Mouse (Mus musculus) embryonic facial prominence, embryonic 14.5 days (tissue): ENCODE measurements around the gene Bcl2l10. TPM values are rescaled to one million over a fixed set of nuclear protein-coding genes. Genes with fewer than 3 reads are reported as not detected.

Experiments
- ATAC-seq: fragments of 200-750 bp; cut with Nextera tagmentation; 2 replicates; pipeline ENCODE4 v1.8.0; 2017; ENCODE audit warnings: low read depth, moderate number of reproducible peaks, moderate TSS enrichment
- DNase-seq: peaks from one replicate; pipeline ENCODE4 v3.0.0-alpha.2; 2015; ENCODE audit warnings: low spot score
- H3K27ac ChIP-seq: fragments of 300-500 bp; sonication (generic); replicated peaks from 2 replicates; pipeline ENCODE4 v1.5.1; 2014; ENCODE audit warnings: low read depth, mild to moderate bottlenecking, low read length, moderate library complexity
- H3K27me3 ChIP-seq: fragments of 300-500 bp; sonication (generic); replicated peaks from 2 replicates; pipeline ENCODE4 v1.6.1; 2014; ENCODE audit warnings: low read length; ENCODE audit not compliant: control insufficient read depth, insufficient read depth
- H3K36me3 ChIP-seq: fragments of 300-500 bp; sonication (generic); 2 replicates; pipeline ENCODE4 v1.6.1; 2014; ENCODE audit warnings: low read length, mixed read lengths; ENCODE audit not compliant: control insufficient read depth, insufficient read depth
- H3K4me1 ChIP-seq: fragments of 300-500 bp; sonication (generic); 2 replicates; pipeline ENCODE4 v1.6.1; 2014; ENCODE audit warnings: antibody characterized with exemption, low read length; ENCODE audit not compliant: control insufficient read depth, insufficient read depth
- H3K4me2 ChIP-seq: fragments of 300-500 bp; sonication (generic); 2 replicates; pipeline ENCODE4 v1.6.1; 2014; ENCODE audit warnings: low read depth, mild to moderate bottlenecking, low read length, moderate library complexity, mixed read lengths
- H3K4me3 ChIP-seq: fragments of 300-500 bp; sonication (generic); 2 replicates; pipeline ENCODE4 v1.5.1; 2014; ENCODE audit warnings: low read depth, mild to moderate bottlenecking, low read length
- H3K9ac ChIP-seq: fragments of 300-500 bp; sonication (generic); 2 replicates; pipeline ENCODE4 v1.6.1; 2014; ENCODE audit warnings: low read depth, mild to moderate bottlenecking, low read length, moderate library complexity, mixed read lengths
- H3K9me3 ChIP-seq: fragments of 300-500 bp; sonication (generic); 2 replicates; pipeline ENCODE4 v1.6.1; 2016; ENCODE audit warnings: low read length; ENCODE audit not compliant: control insufficient read depth
- WGBS: fragments of 180-500 bp; shearing (Covaris S2); extraction: QIAGEN DNeasy Blood & Tissue Kit; methylation state at CpG from one replicate; pipeline ENCODE4 v1.1.7; 2014; 5-methylcytosine and 5-hydroxymethylcytosine counted together
- polyA plus RNA-seq: library from polyadenylated mRNA; unstranded; fragments of >200 nt; fragmentation: Nextera tagmentation; extraction: Ambion mirVana; gene quantifications from 2 replicates; pipeline ENCODE4 v1.2.1, GENCODE M21; 2014

The Bcl2l10 gene
- polyA plus RNA-seq, 1 experiment from 2014 or later: not detected

DNA sequence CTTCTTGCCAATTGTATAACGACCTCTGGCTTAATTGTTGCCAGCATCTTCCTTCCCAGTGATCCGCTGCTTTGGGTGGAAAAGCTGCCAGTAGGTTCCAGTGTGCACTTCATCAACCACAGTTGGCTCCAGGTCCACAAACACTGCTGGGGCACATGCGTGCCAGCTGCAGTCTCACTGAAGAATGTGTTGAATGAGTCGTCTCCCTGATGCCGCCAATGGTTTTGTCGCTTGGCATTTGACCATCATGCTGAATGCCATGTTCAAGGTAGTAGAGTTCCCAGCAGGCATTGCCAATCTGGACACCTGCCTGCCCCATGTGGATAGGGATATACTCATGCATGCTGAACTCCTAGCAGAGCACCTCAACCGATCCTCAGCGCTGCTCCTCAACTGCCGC, 28.0 kb downstream of the Bcl2l10 start:
- no peak overlapping the region for H3K4me2 ChIP-seq
- no peaks in the 10 kb centered on the region for H3K4me1 ChIP-seq
- WGBS: 87% methylated on average over 9 of the region's 9 CpGs
- H3K4me3 ChIP-seq: no peak overlapping the region
- no peaks in the 10 kb centered on the region for H3K36me3 ChIP-seq
- no peak for ATAC-seq
- DNase-seq: no peak
- H3K27me3 ChIP-seq: no peaks in the 10 kb centered on the region
- no peak overlapping the region for H3K9ac ChIP-seq
- no peak overlapping the region for H3K27ac ChIP-seq
- H3K9me3 ChIP-seq: peaks cover 2% of the 10 kb centered on the region; the same call in 1 of the 2 replicates

DNA sequence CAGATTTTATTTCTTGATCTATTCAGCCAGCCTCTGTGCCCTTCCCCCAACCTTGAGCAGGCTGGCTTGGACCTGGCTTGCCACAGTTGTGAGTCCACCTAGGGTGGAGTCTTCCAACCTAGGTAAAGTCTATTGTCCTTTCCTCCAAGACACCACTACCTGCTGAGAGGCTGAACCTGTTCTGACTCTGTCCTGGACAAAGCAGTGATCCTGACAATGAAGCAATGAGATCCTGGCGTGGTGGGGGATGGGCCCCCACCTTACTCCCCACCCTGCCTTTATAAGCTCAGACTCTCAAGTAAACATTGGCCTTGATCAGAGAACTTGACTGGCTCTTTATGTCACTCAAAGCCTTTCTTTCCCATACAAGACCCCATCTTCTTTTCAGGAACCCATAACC, 28.9 kb downstream of the Bcl2l10 start:
- no peaks in the 10 kb centered on the region for H3K4me1 ChIP-seq
- H3K9ac ChIP-seq: no peak overlapping the region
- H3K36me3 ChIP-seq: no peaks in the 10 kb centered on the region
- DNase-seq: no peak
- no peaks in the 10 kb centered on the region for H3K27me3 ChIP-seq
- no peaks in the 10 kb centered on the region for H3K9me3 ChIP-seq
- H3K4me2 ChIP-seq: no peak overlapping the region
- WGBS: 67% methylated on average over 1 of the region's 1 CpGs
- no peak overlapping the region for H3K27ac ChIP-seq
- no peak for ATAC-seq
- no peak overlapping the region for H3K4me3 ChIP-seq

DNA sequence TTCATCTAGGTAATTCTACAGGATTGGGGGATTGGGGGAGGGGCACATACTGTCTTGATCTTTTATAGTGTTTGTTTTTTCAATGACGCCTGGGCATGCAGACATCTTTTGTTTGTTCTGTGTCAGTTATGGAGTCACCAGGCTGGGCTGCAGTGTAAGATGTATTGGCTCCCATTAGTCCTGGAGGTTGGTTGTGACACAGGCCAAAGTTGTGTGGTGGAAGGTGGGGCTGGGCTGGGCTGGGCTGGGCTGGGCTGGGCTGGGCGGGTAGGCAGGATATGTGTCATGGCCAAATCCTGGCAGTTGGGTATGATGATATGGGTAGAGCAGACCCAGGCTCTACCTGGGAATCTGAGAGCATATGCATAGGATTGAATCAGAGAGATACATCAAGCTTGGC, 31.2 kb downstream of the Bcl2l10 start:
- H3K27me3 ChIP-seq: no peaks in the 10 kb centered on the region
- no peak overlapping the region for H3K9ac ChIP-seq
- H3K9me3 ChIP-seq: no peaks in the 10 kb centered on the region
- DNase-seq: no peak
- no peak for ATAC-seq
- H3K4me1 ChIP-seq: no peaks in the 10 kb centered on the region
- no peak overlapping the region for H3K4me3 ChIP-seq
- no peak overlapping the region for H3K4me2 ChIP-seq
- H3K36me3 ChIP-seq: no peaks in the 10 kb centered on the region
- no peak overlapping the region for H3K27ac ChIP-seq
- 81% methylated on average over 2 of the region's 2 CpGs for WGBS

DNA sequence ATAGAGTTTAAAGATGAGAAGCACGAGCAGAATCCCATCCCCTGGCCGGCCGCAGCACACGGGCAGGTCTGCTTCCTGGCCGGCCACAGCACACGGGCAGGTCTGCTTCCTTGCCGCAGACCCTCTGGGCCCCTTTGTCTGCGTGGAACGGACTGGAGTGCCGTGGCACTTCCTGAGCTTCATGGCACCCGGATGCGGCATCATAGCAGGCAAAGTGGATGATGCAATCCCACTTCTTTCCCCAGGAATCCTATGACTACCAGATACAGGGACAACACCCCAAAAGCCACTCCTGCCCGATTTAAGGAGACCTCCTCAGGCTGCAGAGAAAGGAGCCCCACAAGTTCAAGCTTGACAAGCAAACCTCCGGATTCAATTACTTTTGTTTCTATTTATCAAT, 35.3 kb downstream of the Bcl2l10 start:
- no peak for DNase-seq
- WGBS: 88% methylated on average over 14 of the region's 14 CpGs
- peaks cover 16% of the 10 kb centered on the region for H3K36me3 ChIP-seq
- no peak for ATAC-seq
- H3K4me1 ChIP-seq: no peaks in the 10 kb centered on the region
- H3K27me3 ChIP-seq: no peaks in the 10 kb centered on the region
- no peak overlapping the region for H3K27ac ChIP-seq
- H3K9ac ChIP-seq: no peak overlapping the region
- no peaks in the 10 kb centered on the region for H3K9me3 ChIP-seq
- no peak overlapping the region for H3K4me2 ChIP-seq
- H3K4me3 ChIP-seq: no peak overlapping the region

DNA sequence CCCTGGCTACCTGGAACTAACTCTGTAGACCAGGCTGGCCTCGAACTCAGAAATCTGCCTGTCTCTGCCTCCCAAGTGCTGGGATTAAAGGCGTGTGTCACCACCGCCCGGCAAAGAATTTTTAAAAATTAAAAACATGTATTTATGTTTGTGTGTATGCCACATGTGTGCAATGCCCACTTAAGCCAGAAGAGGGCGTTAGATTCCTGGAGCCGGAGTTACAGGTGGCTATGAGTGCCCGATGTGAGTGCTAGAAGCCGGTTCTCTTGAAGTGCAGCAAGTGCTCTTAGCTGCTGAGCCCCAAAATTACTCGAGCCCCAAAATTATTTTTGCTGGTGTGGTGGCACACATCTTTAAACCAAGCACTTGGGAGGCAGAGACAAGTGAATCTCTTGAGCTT, 36.2 kb downstream of the Bcl2l10 start:
- 88% methylated on average over 9 of the region's 9 CpGs for WGBS
- no peaks in the 10 kb centered on the region for H3K4me1 ChIP-seq
- H3K9me3 ChIP-seq: no peaks in the 10 kb centered on the region
- no peak overlapping the region for H3K9ac ChIP-seq
- ATAC-seq (no peak), DNase-seq (no peak)
- H3K27ac ChIP-seq: no peak overlapping the region
- no peak overlapping the region for H3K4me2 ChIP-seq
- H3K27me3 ChIP-seq: no peaks in the 10 kb centered on the region
- H3K4me3 ChIP-seq: no peak overlapping the region
- H3K36me3 ChIP-seq: peaks cover 22% of the 10 kb centered on the region

DNA sequence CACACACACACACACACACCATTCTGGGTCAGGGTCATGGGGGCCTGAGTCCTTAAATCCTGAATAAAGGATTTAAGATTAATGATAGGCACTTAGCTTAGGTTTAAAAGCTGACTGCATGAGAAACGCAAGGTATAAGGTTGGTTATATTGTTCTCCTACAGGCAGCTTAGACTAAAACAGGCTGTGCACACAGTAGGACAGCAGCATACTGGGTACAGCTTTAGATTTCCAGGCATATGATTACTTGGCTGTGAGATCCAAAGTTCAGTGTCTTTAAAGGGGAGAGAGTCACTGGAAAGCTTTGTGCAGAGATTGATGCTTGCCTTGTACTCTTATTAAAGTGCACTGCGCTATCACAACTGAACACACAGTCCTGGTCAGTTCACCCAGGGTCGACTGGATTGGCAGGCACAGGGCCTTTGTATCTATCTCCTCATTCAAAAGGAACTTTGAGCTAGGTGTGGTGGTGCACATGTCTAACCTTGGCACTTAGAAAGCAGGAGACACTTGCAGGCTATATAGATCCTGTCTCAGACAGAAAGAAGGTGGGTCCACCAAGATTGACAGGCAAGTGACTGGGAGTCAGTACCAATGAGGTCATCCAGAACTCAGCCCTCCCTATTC, 36.9 kb downstream of the Bcl2l10 start:
- H3K9ac ChIP-seq: no peak overlapping the region
- no peak overlapping the region for H3K4me2 ChIP-seq
- DNase-seq: no peak
- WGBS: 86% methylated on average over 3 of the region's 3 CpGs
- no peaks in the 10 kb centered on the region for H3K27me3 ChIP-seq
- no peaks in the 10 kb centered on the region for H3K9me3 ChIP-seq
- no peaks in the 10 kb centered on the region for H3K4me1 ChIP-seq
- ATAC-seq: no peak
- no peak overlapping the region for H3K4me3 ChIP-seq
- peaks cover 28% of the 10 kb centered on the region for H3K36me3 ChIP-seq
- H3K27ac ChIP-seq: no peak overlapping the region

DNA sequence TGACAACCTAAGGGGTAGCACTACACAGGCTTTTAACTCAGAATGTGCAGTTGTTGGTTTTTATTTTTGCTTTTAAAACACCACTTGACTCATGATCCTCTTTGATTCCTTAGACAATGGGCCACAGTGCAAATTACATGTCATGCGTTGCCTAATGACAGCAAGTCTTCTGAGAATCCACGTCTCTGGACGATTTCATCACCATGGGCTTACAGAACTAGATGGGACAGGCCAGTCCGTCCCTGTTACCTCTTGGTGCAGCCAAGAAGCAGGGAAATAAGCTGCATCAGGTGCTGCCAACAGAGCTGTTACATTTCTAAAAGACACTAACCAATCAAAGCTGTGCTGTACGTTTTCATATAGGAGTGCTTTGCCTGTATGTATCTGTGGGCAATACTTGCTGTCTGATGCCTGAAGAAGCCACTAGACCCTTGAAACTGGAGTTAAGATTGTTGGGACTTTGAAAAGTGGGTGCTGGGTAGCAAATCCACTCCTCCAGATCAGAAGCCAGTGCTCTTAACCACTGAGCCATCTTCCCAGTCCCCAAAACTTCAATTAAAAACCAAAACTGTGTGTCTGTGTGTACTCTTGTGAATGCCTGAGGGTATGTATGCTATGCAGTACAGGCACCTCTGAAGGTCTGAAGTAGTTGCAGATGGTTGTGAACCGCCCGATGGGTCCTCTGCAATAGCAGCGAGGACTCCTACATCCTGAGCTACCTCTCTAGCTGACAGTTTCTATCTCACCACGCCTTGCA, 37.8 kb downstream of the Bcl2l10 start:
- 81% methylated on average over 9 of the region's 9 CpGs for WGBS
- H3K9me3 ChIP-seq: no peaks in the 10 kb centered on the region
- no peak overlapping the region for H3K4me2 ChIP-seq
- H3K36me3 ChIP-seq: peaks cover 35% of the 10 kb centered on the region
- no peak overlapping the region for H3K9ac ChIP-seq
- H3K27ac ChIP-seq: no peak overlapping the region
- no peak for DNase-seq
- H3K27me3 ChIP-seq: no peaks in the 10 kb centered on the region
- H3K4me3 ChIP-seq: no peak overlapping the region
- ATAC-seq: no peak
- no peaks in the 10 kb centered on the region for H3K4me1 ChIP-seq

DNA sequence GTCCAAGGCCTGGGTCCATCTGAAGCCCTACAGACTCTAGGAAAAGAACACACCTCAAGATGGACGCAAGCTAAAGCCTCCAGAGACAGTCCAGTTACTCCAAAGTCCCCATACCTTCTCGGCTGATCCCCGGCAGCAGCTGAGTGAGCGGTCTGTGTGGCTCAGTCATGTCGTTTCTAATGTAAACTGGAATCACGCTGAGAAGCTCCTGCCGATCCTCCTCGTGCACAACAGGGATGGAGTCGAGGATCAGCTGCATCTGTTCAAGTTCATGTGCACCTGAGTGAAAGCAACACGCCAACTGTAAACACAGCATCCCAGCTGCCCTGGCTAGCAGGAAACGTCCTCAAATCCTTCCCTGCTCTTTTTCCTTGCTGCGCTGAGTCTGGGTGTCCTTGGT, 45.7 kb downstream of the Bcl2l10 start:
- Histone ChIP-seq H3K36me3 (peaks cover 95% of the 10 kb centered on the region), H3K4me1 (no peaks in the 10 kb centered on the region), H3K27ac (no peak overlapping the region), H3K27me3 (no peaks in the 10 kb centered on the region), H3K9me3 (no peaks in the 10 kb centered on the region), H3K4me2 (no peak overlapping the region), H3K9ac (no peak overlapping the region), H3K4me3 (no peak overlapping the region)
- WGBS: 80% methylated on average over 12 of the region's 12 CpGs
- no peak for ATAC-seq
- DNase-seq: no peak

DNA sequence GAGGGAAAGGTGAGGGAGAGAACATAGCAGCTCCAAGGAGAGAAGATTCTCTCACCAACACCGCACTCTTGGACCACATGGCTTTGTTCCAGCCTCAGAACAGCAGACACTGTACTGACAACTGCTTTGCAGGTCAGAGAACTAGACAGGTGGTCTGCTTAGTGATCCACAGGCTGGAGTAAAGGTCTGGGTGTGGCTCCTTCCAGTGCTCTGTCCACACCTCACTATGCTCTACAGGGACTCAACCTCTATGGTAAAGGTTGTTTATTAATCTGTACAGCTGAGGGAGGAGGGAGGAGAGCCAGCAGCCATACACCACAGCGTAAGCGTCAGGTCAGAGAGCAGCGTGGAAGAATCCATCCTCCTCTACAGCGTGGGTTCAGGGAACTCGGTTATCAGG, 48.4 kb downstream of the Bcl2l10 start:
- 90% methylated on average over 6 of the region's 6 CpGs for WGBS
- no peaks in the 10 kb centered on the region for H3K9me3 ChIP-seq
- no peak overlapping the region for H3K4me3 ChIP-seq
- no peaks in the 10 kb centered on the region for H3K4me1 ChIP-seq
- H3K27ac ChIP-seq: no peak overlapping the region
- H3K4me2 ChIP-seq: no peak overlapping the region
- ATAC-seq (no peak), DNase-seq (no peak)
- peaks cover 71% of the 10 kb centered on the region for H3K36me3 ChIP-seq
- H3K27me3 ChIP-seq: no peaks in the 10 kb centered on the region
- H3K9ac ChIP-seq: no peak overlapping the region
